Mouse (Mus musculus): Measurements from ENCODE around the gene Gm11237.
"Not testable (repeated sequence)": the region's sequence is repeated elsewhere in the genome, so short reads cannot be mapped to it uniquely, and the experiment has no call there.

The Gm11237 gene

GRCm38 (mm10) chr4:73622684-73623083 is at the start of gene Gm11237:
TSS of gene Gm11237 (plus strand) at chr4:73622984.
- not testable (repeated sequence) for DNase-seq (ENCODE audit: low spot score in 2 of 2)

- DNase-seq (ENCODE audit: low spot score in 2 of 2) = no peak
These were observed 23.5 kb upstream of the Gm11237 start for GRCm38 (mm10) chr4:73599248-73599647.

- DNase-seq (ENCODE audit: low spot score in 2 of 2) = not testable (repeated sequence)
These were observed 15.2 kb upstream of the Gm11237 start, which contains the start of gene Gm11238 for GRCm38 (mm10) chr4:73607581-73607980. TSS of gene Gm11238 (plus strand) at chr4:73607881.

GRCm38 (mm10) chr4:73637821-73638220 is 15.0 kb downstream of the Gm11237 start, which contains the start of gene Gm11236:
TSS of gene Gm11236 (plus strand) at chr4:73638121.
- DNase-seq (ENCODE audit: low spot score in 2 of 2) = not testable (repeated sequence)

DNA sequence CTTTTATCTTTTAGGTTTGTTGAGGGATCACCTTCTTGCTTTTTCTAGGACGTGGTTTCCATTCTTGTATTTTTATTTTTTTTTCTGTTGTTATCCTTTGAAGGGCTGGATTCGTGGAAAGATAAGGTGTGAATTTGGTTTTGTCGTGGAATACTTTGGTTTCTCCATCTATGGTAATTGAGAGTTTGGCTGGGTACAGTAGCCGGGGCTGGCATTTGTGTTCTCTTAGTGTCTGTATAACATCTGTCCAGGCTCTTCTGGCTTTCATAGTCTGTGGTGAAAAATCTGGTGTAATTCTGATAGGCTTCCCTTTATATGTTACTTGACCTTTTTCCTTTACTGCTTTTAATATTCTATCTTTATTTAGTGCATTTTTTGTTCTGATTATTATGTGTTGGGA is 39.1 kb downstream of the Gm11237 start:
- not testable (repeated sequence) for DNase-seq (ENCODE audit: low spot score in 2 of 2)

GRCm38 (mm10) chr4:73668054-73668453 is 45.3 kb downstream of the Gm11237 start, which contains the start of gene Gm11239:
TSS of gene Gm11239 (plus strand) at chr4:73668354.
- DNase-seq (ENCODE audit: low spot score in 2 of 2) = not testable (repeated sequence)
